Mouse (Mus musculus): ENCODE data around the gene Bahcc1. TPM values are rescaled to one million over a fixed set of nuclear protein-coding genes. Genes with fewer than 3 reads are reported as not detected.

Bahcc1 gene
- polyA plus RNA-seq, 1 experiment from 2014 or later, result 19.7 TPM

GRCm38 (mm10) chr11:120298441-120299141 is 65.8 kb downstream of the Bahcc1 start:
- 73% methylated on average over 4 of the region's 4 CpGs for WGBS
- no peaks in the 10 kb centered on the region for H3K27me3 ChIP-seq (ENCODE audit: control insufficient read depth, insufficient read depth, low read length)
- H3K36me3 ChIP-seq (ENCODE audit: control insufficient read depth, insufficient read depth, low read length), result no peaks in the 10 kb centered on the region
- H3K4me3 ChIP-seq (ENCODE audit: low read depth, low read length), result no peak overlapping the region
- peaks cover 35% of the 10 kb centered on the region for H3K4me1 ChIP-seq (ENCODE audit: control insufficient read depth, insufficient read depth, low read length)
- no peaks in the 10 kb centered on the region for H3K9me3 ChIP-seq (ENCODE audit: control insufficient read depth, low read length)
- no peak overlapping the region for H3K9ac ChIP-seq (ENCODE audit: low read length)
- no peak overlapping the region for H3K27ac ChIP-seq (ENCODE audit: low read depth, low read length)
- H3K4me2 ChIP-seq (ENCODE audit: low read depth), result no peak overlapping the region
- DNase-seq (ENCODE audit: low spot score) (no peak), ATAC-seq (ENCODE audit: insufficient read depth, low FRiP score, low TSS enrichment) (no peak)

- peaks cover 34% of the 10 kb centered on the region for H3K4me1 ChIP-seq (ENCODE audit: control insufficient read depth, insufficient read depth, low read length)
Observed at GRCm38 (mm10) chr11:120299484-120299883, 66.7 kb downstream of the Bahcc1 start.

DNA sequence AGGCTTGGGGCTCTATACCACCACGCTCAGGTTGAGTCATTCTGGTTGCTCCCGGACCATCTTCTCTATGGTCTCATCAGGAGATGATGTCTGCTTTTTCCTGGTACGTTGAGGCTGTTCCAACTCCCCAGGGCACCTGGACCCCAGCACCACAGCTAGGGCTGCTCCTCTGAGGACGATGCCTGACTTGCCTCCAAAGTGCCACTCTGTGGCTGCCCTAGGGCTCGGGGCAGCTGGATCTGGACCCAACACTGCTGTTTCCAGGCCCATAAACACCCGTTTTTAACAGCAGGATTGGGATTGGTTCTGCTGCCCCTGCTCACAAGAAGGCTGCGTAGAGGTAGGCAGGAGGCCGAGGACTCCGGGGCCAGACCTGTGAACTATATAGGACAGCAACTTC is 70.4 kb downstream of the Bahcc1 start:
- Histone ChIP-seq H3K27me3 (ENCODE audit: control insufficient read depth, insufficient read depth, low read length) (peaks cover 11% of the 10 kb centered on the region; the same call in 1 of the 2 replicates), H3K27ac (ENCODE audit: low read depth, low read length) (no peak overlapping the region), H3K4me3 (ENCODE audit: low read depth, low read length) (no peak overlapping the region), H3K9ac (ENCODE audit: low read length) (no peak overlapping the region), H3K4me1 (ENCODE audit: control insufficient read depth, insufficient read depth, low read length) (peaks cover 37% of the 10 kb centered on the region), H3K36me3 (ENCODE audit: control insufficient read depth, insufficient read depth, low read length) (no peaks in the 10 kb centered on the region), H3K9me3 (ENCODE audit: control insufficient read depth, low read length) (no peaks in the 10 kb centered on the region), H3K4me2 (ENCODE audit: low read depth) (no peak overlapping the region)
- DNase-seq (ENCODE audit: low spot score) (no peak), ATAC-seq (ENCODE audit: insufficient read depth, low FRiP score, low TSS enrichment) (no peak)
- 85% methylated on average over 9 of the region's 9 CpGs for WGBS

More at GRCm38 (mm10) chr11:120299484-120299883, 66.7 kb downstream of the Bahcc1 start:
- no peaks in the 10 kb centered on the region for H3K27me3 ChIP-seq (ENCODE audit: control insufficient read depth, insufficient read depth, low read length)
- ATAC-seq (ENCODE audit: insufficient read depth, low FRiP score, low TSS enrichment) (no peak), DNase-seq (ENCODE audit: low spot score) (no peak)
- WGBS, result 66% methylated on average over 5 of the region's 5 CpGs
- no peak overlapping the region for H3K4me3 ChIP-seq (ENCODE audit: low read depth, low read length)
- no peak overlapping the region for H3K9ac ChIP-seq (ENCODE audit: low read length)
- H3K4me2 ChIP-seq (ENCODE audit: low read depth), result no peak overlapping the region
- no peaks in the 10 kb centered on the region for H3K36me3 ChIP-seq (ENCODE audit: control insufficient read depth, insufficient read depth, low read length)
- H3K9me3 ChIP-seq (ENCODE audit: control insufficient read depth, low read length), result no peaks in the 10 kb centered on the region
- H3K27ac ChIP-seq (ENCODE audit: low read depth, low read length), result peak overlapping the region; percentile 46; the same call in 1 of the 2 replicates

DNA sequence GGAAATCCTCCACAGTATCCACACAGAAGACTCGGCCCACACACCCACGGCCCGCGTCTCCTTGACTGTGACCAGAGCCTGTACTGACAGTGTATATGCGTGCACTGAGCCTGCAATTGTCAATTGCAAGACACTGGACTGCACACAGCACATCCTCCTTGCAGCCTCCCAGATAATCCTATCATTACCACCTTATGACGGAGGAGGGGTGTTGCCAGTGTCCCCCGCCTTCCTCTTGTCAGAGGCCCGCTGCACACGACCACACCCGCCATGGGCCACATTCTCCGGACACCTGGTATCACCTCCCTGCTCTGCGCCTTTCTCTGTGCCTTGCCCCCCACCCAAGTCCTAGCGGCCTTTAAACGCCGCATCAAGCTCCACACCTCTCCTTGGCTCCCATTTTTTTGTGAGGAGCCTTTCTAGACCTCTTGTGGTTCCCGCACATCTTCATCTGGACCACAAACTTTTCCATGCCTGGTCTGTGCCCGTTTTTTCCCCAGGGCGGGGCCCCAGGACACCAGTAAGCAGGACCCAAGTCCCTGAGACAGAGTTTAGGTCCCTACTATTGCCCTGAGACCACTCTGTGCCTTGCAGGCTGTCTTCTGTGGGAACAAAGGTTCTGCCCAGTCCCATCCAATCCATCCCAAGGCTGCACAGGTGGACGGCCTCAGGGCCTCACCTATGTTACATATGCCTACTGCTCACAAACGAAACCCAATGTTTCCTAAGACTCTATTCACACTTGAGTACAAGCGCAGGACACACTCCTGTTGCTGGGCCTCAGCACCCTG is 71.0 kb downstream of the Bahcc1 start:
- ATAC-seq (ENCODE audit: insufficient read depth, low FRiP score, low TSS enrichment) (no peak), DNase-seq (ENCODE audit: low spot score) (no peak)
- peaks cover 37% of the 10 kb centered on the region for H3K4me1 ChIP-seq (ENCODE audit: control insufficient read depth, insufficient read depth, low read length)
- H3K9me3 ChIP-seq (ENCODE audit: control insufficient read depth, low read length), result no peaks in the 10 kb centered on the region
- 88% methylated on average over 21 of the region's 21 CpGs for WGBS
- H3K27ac ChIP-seq (ENCODE audit: low read depth, low read length), result no peak overlapping the region
- H3K4me3 ChIP-seq (ENCODE audit: low read depth, low read length), result no peak overlapping the region; the same call in 1 of the 2 replicates
- H3K27me3 ChIP-seq (ENCODE audit: control insufficient read depth, insufficient read depth, low read length), result peaks cover 11% of the 10 kb centered on the region; the same call in 1 of the 2 replicates
- H3K36me3 ChIP-seq (ENCODE audit: control insufficient read depth, insufficient read depth, low read length), result no peaks in the 10 kb centered on the region
- H3K4me2 ChIP-seq (ENCODE audit: low read depth), result peak overlapping the region; percentile 75
- no peak overlapping the region for H3K9ac ChIP-seq (ENCODE audit: low read length)

DNA sequence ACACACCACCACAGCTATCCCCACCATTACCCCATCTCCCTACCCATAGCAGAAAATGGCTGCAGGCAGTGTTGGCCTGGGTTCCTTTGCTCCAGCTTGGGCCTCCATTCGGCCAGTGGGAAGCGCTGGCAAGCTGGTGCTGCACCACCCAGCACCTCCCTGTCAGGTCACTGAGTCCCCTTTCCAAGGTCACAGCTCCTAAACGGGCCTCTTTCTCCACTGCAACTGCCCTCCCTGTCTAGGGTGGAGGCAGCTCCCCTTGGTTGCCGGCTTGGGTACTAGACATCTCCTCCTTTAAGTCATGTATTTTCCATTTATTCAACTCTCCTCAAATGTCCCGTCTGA is 71.6 kb downstream of the Bahcc1 start:
- Histone ChIP-seq H3K27me3 (ENCODE audit: control insufficient read depth, insufficient read depth, low read length) (peaks cover 11% of the 10 kb centered on the region; the same call in 1 of the 2 replicates), H3K4me1 (ENCODE audit: control insufficient read depth, insufficient read depth, low read length) (peaks cover 36% of the 10 kb centered on the region), H3K36me3 (ENCODE audit: control insufficient read depth, insufficient read depth, low read length) (no peaks in the 10 kb centered on the region), H3K4me3 (ENCODE audit: low read depth, low read length) (no peak overlapping the region; the same call in 1 of the 2 replicates), H3K9ac (ENCODE audit: low read length) (peak overlapping the region; percentile 71; the same call in 1 of the 2 replicates), H3K27ac (ENCODE audit: low read depth, low read length) (peak overlapping the region; percentile 80), H3K9me3 (ENCODE audit: control insufficient read depth, low read length) (no peaks in the 10 kb centered on the region), H3K4me2 (ENCODE audit: low read depth) (peak overlapping the region; percentile 75)
- ATAC-seq (ENCODE audit: insufficient read depth, low FRiP score, low TSS enrichment), result 0 out of 2 replicates have a peak, but pooled peaks have one; percentile 1
- WGBS, result 32% methylated on average over 5 of the region's 5 CpGs
- no peak for DNase-seq (ENCODE audit: low spot score)

DNA sequence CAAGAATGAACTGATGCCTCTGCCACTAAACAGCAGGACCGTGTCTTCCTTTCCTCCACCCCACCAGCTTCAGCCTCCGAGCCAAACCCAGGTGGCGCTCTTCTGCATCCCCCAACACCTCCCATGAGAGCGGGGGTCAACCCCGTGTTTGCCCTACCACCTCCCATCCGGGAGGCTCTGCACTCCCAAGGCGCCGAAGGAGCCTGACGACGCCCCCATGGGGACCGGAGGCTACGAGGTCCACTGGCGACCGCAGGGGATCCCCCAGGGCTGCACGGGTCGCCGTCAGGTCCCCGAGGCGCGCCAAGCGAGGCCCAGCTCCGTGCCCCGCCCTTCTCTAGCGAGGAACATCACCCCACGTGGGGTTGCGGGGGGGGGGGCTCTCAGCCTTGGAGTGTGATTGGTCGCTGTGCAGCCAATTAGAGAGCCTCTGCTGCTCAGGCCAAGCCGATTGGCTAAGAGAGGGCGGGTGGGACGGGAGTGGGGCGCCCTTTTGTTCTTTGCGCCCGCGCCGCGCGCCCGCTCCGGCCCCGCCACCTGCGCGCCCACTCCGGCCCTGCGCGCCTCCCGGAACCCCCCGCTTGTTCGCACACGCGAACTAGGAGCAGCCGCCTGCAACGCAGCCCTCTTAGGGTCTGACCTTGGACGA is 72.3 kb downstream of the Bahcc1 start:
- Histone ChIP-seq H3K36me3 (ENCODE audit: control insufficient read depth, insufficient read depth, low read length) (no peaks in the 10 kb centered on the region), H3K27ac (ENCODE audit: low read depth, low read length) (peak overlapping the region; percentile 80), H3K4me3 (ENCODE audit: low read depth, low read length) (peak overlapping the region; percentile 43), H3K27me3 (ENCODE audit: control insufficient read depth, insufficient read depth, low read length) (peaks cover 11% of the 10 kb centered on the region; the same call in 1 of the 2 replicates), H3K4me1 (ENCODE audit: control insufficient read depth, insufficient read depth, low read length) (peaks cover 34% of the 10 kb centered on the region), H3K9me3 (ENCODE audit: control insufficient read depth, low read length) (no peaks in the 10 kb centered on the region), H3K9ac (ENCODE audit: low read length) (peak overlapping the region; percentile 71), H3K4me2 (ENCODE audit: low read depth) (peak overlapping the region; percentile 75)
- peak; percentile 95 for ATAC-seq (ENCODE audit: insufficient read depth, low FRiP score, low TSS enrichment)
- 0% methylated on average over 52 of the region's 53 CpGs for WGBS
- peak; percentile 98 for DNase-seq (ENCODE audit: low spot score)

DNA sequence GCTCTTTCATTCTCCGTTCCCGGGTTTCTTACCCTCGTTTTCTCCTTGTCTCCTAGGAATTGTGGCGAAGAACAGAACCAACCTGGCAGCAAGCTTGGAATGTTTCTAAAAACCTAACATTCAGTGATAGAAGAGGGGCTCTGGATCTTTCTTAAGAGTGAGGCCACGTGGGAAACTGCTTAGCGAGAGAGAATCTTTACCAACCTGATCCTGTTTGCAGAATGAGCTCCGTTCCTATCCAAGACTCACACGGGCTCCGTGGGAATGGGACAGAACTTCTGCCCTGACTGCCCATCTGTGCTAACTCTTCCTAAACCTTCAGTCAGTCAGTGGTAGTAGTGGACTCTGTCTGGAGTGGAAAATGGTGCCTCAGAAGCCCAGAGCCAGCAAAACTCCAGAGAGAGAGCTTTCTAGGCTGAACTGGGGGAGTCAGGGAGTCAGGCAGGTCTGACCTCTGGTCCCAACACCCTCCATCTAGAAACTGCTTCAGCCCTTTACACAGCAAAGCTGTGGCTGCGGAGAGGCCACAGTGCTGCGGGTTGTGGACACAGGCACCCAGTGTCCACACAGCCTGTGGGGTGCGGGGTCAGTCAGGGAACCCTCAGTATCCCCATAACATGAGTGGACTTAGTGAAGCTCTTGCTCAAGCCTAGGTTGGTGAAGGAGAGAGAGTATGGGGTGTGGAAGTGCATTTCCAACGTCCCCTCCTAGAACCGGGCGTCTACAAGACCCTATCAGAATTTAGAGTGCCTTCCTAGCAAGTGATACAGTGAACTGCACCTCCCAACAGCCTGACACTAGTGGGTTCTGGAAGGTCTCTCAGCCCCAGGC is 73.0 kb downstream of the Bahcc1 start:
- H3K27ac ChIP-seq (ENCODE audit: low read depth, low read length), result peak overlapping the region; percentile 80
- H3K9me3 ChIP-seq (ENCODE audit: control insufficient read depth, low read length), result no peaks in the 10 kb centered on the region
- DNase-seq (ENCODE audit: low spot score) (no peak), ATAC-seq (ENCODE audit: insufficient read depth, low FRiP score, low TSS enrichment) (no peak)
- H3K4me1 ChIP-seq (ENCODE audit: control insufficient read depth, insufficient read depth, low read length), result peaks cover 37% of the 10 kb centered on the region
- peak overlapping the region; percentile 65 for H3K9ac ChIP-seq (ENCODE audit: low read length)
- peak overlapping the region; percentile 75 for H3K4me2 ChIP-seq (ENCODE audit: low read depth)
- H3K27me3 ChIP-seq (ENCODE audit: control insufficient read depth, insufficient read depth, low read length), result peaks cover 11% of the 10 kb centered on the region; the same call in 1 of the 2 replicates
- 20% methylated on average over 15 of the region's 15 CpGs for WGBS
- H3K36me3 ChIP-seq (ENCODE audit: control insufficient read depth, insufficient read depth, low read length), result no peaks in the 10 kb centered on the region
- peak overlapping the region; percentile 43 for H3K4me3 ChIP-seq (ENCODE audit: low read depth, low read length)

Measured in neural tube, embryonic 11.5 days (tissue).